Mouse (Mus musculus) limb, embryonic 15.5 days (tissue): ENCODE measurements around the gene Necab3. TPM values are rescaled to one million over a fixed set of nuclear protein-coding genes. Genes with fewer than 3 reads are reported as not detected.

Experiments used
- ATAC-seq: fragments of 200-750 bp; cut with Nextera tagmentation; 2 replicates; pipeline ENCODE4 v1.8.0; 2017; ENCODE audit warnings: low read depth, moderate TSS enrichment; ENCODE audit not compliant: insufficient number of reproducible peaks, low FRiP score, low TSS enrichment
- H3K27ac ChIP-seq: fragments of 300-500 bp; sonication (generic); 2 replicates; pipeline ENCODE4 v1.5.1; 2015; ENCODE audit warnings: moderate library complexity, mild to moderate bottlenecking, inconsistent platforms
- H3K27me3 ChIP-seq: fragments of 300-500 bp; sonication (generic); 2 replicates; pipeline ENCODE4 v1.6.1; 2015; ENCODE audit warnings: inconsistent platforms
- H3K36me3 ChIP-seq: fragments of 300-500 bp; sonication (generic); 2 replicates; pipeline ENCODE4 v1.6.1; 2015; ENCODE audit warnings: inconsistent platforms
- H3K4me1 ChIP-seq: fragments of 300-500 bp; sonication (generic); 2 replicates; pipeline ENCODE4 v1.6.1; 2015; ENCODE audit warnings: inconsistent platforms
- H3K4me2 ChIP-seq: fragments of 300-500 bp; sonication (generic); 2 replicates; pipeline ENCODE4 v1.6.1; 2015; ENCODE audit warnings: mild to moderate bottlenecking, inconsistent platforms
- H3K4me3 ChIP-seq: fragments of 300-500 bp; sonication (generic); 2 replicates; pipeline ENCODE4 v1.5.1; 2015; ENCODE audit warnings: mild to moderate bottlenecking, inconsistent platforms
- H3K9ac ChIP-seq: fragments of 300-500 bp; sonication (generic); 2 replicates; pipeline ENCODE4 v1.6.1; 2015; ENCODE audit warnings: inconsistent platforms
- H3K9me3 ChIP-seq: fragments of 300-500 bp; sonication (generic); 2 replicates; pipeline ENCODE4 v1.6.1; 2016; ENCODE audit warnings: inconsistent platforms
- WGBS: fragments of 180-500 bp; shearing (Covaris S2); methylation state at CpG from one replicate; pipeline ENCODE4 v1.1.7; 2015; 5-methylcytosine and 5-hydroxymethylcytosine counted together
- polyA plus RNA-seq: library from polyadenylated mRNA; unstranded; fragments of >200 nt; fragmentation: Nextera tagmentation; extraction: Ambion mirVana; gene quantifications from 2 replicates; pipeline ENCODE4 v1.2.1, GENCODE M21; 2015

Necab3 gene
- polyA plus RNA-seq, 1 experiment from 2014 or later, result 4.0 TPM

GRCm38 (mm10) chr2:154507076-154507475 is 51.6 kb downstream of the Necab3 start:
- H3K27ac ChIP-seq, result no peak overlapping the region
- no peaks in the 10 kb centered on the region for H3K9me3 ChIP-seq
- no peak overlapping the region for H3K9ac ChIP-seq
- peaks cover 31% of the 10 kb centered on the region for H3K36me3 ChIP-seq
- no peak overlapping the region for H3K4me3 ChIP-seq
- no peak for ATAC-seq
- 40% methylated on average over 2 of the region's 2 CpGs for WGBS
- H3K4me1 ChIP-seq, result no peaks in the 10 kb centered on the region
- no peak overlapping the region for H3K4me2 ChIP-seq
- H3K27me3 ChIP-seq, result no peaks in the 10 kb centered on the region

GRCm38 (mm10) chr2:154500758-154501157 is 57.9 kb downstream of the Necab3 start:
- no peak for ATAC-seq
- H3K27me3 ChIP-seq, result no peaks in the 10 kb centered on the region
- 0 out of 2 replicates have a peak, but pooled peaks cover 7% of the 10 kb centered on the region for H3K4me1 ChIP-seq
- 93% methylated on average over 3 of the region's 3 CpGs for WGBS
- H3K9me3 ChIP-seq, result no peaks in the 10 kb centered on the region
- H3K4me3 ChIP-seq, result no peak overlapping the region
- no peak overlapping the region for H3K27ac ChIP-seq
- H3K4me2 ChIP-seq, result no peak overlapping the region
- H3K9ac ChIP-seq, result no peak overlapping the region
- peaks cover 7% of the 10 kb centered on the region; the same call in 1 of the 2 replicates for H3K36me3 ChIP-seq

GRCm38 (mm10) chr2:154499717-154500247 is 58.9 kb downstream of the Necab3 start:
- H3K4me3 ChIP-seq, result no peak overlapping the region
- no peaks in the 10 kb centered on the region for H3K9me3 ChIP-seq
- ATAC-seq, result no peak
- peaks cover 6% of the 10 kb centered on the region; the same call in 1 of the 2 replicates for H3K36me3 ChIP-seq
- H3K4me1 ChIP-seq, result 0 out of 2 replicates have a peak, but pooled peaks cover 7% of the 10 kb centered on the region
- no peak overlapping the region for H3K4me2 ChIP-seq
- WGBS, result 89% methylated on average over 2 of the region's 2 CpGs
- H3K27ac ChIP-seq, result no peak overlapping the region
- no peaks in the 10 kb centered on the region for H3K27me3 ChIP-seq
- no peak overlapping the region for H3K9ac ChIP-seq

GRCm38 (mm10) chr2:154498571-154498970 is 60.1 kb downstream of the Necab3 start:
- WGBS, result 57% methylated on average over 5 of the region's 5 CpGs
- no peak overlapping the region for H3K9ac ChIP-seq
- no peak for ATAC-seq
- H3K27ac ChIP-seq, result no peak overlapping the region
- H3K4me3 ChIP-seq, result no peak overlapping the region
- no peaks in the 10 kb centered on the region for H3K27me3 ChIP-seq
- 0 out of 2 replicates have a peak, but pooled peaks cover 7% of the 10 kb centered on the region for H3K4me1 ChIP-seq
- H3K36me3 ChIP-seq, result peaks cover 4% of the 10 kb centered on the region; the same call in 1 of the 2 replicates
- no peaks in the 10 kb centered on the region for H3K9me3 ChIP-seq
- H3K4me2 ChIP-seq, result no peak overlapping the region

GRCm38 (mm10) chr2:154495021-154495420 is 63.7 kb downstream of the Necab3 start:
- WGBS, result 91% methylated on average over 4 of the region's 4 CpGs
- H3K36me3 ChIP-seq, result no peaks in the 10 kb centered on the region
- H3K9me3 ChIP-seq, result no peaks in the 10 kb centered on the region
- H3K4me1 ChIP-seq, result 0 out of 2 replicates have a peak, but pooled peaks cover 7% of the 10 kb centered on the region
- H3K27me3 ChIP-seq, result no peaks in the 10 kb centered on the region
- H3K9ac ChIP-seq, result no peak overlapping the region
- H3K27ac ChIP-seq, result no peak overlapping the region
- H3K4me2 ChIP-seq, result no peak overlapping the region
- no peak for ATAC-seq
- no peak overlapping the region for H3K4me3 ChIP-seq

Other genes with a start within 250 kb of the Necab3 start
- gene Cdk5rap1, start 185.9 kb downstream of the Necab3 start, polyA plus RNA-seq, result 15.9 and 18.1 TPM in 2 replicates
- gene Snta1, start 150.8 kb downstream of the Necab3 start, polyA plus RNA-seq, result 10.2 and 14.5 TPM in 2 replicates
- 37.7 and 41.3 TPM in 2 replicates for gene Cbfa2t2, start 122.4 kb downstream of the Necab3 start, polyA plus RNA-seq
- gene 1700003F12Rik, start 11.8 kb downstream of the Necab3 start, polyA plus RNA-seq, result 0.67 and 0.71 TPM in 2 replicates
- gene Actl10, start 7.1 kb downstream of the Necab3 start, polyA plus RNA-seq, result 0.19 and 0.37 TPM in 2 replicates
- gene E2f1, start 11.0 kb upstream of the Necab3 start, polyA plus RNA-seq, result 18.3 and 23.1 TPM in 2 replicates
- 30.8 and 32.3 TPM in 2 replicates for gene Pxmp4, start 44.8 kb upstream of the Necab3 start, polyA plus RNA-seq
- 1.2 and 1.5 TPM in 2 replicates for gene Zfp341, start 54.4 kb upstream of the Necab3 start, polyA plus RNA-seq
- 0.67 TPM in 1 of 2 replicates, not detected in the other for gene 4930519P11Rik, start 54.5 kb upstream of the Necab3 start, polyA plus RNA-seq
- gene Chmp4b, start 92.8 kb upstream of the Necab3 start, polyA plus RNA-seq, result 31.6 and 36.9 TPM in 2 replicates
- not detected in 2 replicates for gene Gm14214, start 211.1 kb upstream of the Necab3 start, polyA plus RNA-seq
- gene Raly, start 232.2 kb upstream of the Necab3 start, polyA plus RNA-seq, result 40.2 and 53.6 TPM in 2 replicates
- 16.4 and 21.4 TPM in 2 replicates for gene a, start 232.5 kb upstream of the Necab3 start, polyA plus RNA-seq